Mouse (Mus musculus): ENCODE measurements at regions not wholly inside any gene's neighbourhood (a gene's known extent, or its start where the extent isn't known, plus 50 kb on each side); places are given as distances from the start of the nearest gene placed in this dataset.
A peak's percentile ranks its signal among the peaks of the same experiment; 100 is the strongest.

GRCm38 (mm10) chr16:76667046-76667445 is 293.4 kb upstream of the Nrip1 start:
- no peak for ATAC-seq
- no peak for DNase-seq (ENCODE audit: low spot score)

GRCm38 (mm10) chr16:76655106-76655505 is 281.5 kb upstream of the Nrip1 start:
- WGBS = 40% methylated on average over 3 of the region's 3 CpGs
- Histone ChIP-seq H3K9ac (ENCODE audit: low read length) (no peak overlapping the region), H3K27ac (ENCODE audit: low read depth, low read length) (no peak overlapping the region), H3K36me3 (ENCODE audit: control insufficient read depth, insufficient read depth, low read length) (no peaks in the 10 kb centered on the region), H3K9me3 (replicated peaks; ENCODE audit: control insufficient read depth, low read length) (no peaks in the 10 kb centered on the region), H3K27me3 (replicated peaks; ENCODE audit: control insufficient read depth, insufficient read depth, low read length) (no peaks in the 10 kb centered on the region), H3K4me2 (ENCODE audit: low read length) (no peak overlapping the region), H3K4me3 (ENCODE audit: low read depth, low read length) (no peak overlapping the region), H3K4me1 (ENCODE audit: control insufficient read depth, insufficient read depth, low read length) (no peaks in the 10 kb centered on the region)
- DNase-seq (ENCODE audit: low spot score) = no peak
- no peak for ATAC-seq

More at GRCm38 (mm10) chr16:76667046-76667445, 293.4 kb upstream of the Nrip1 start:
- 68% methylated on average over 3 of the region's 3 CpGs for WGBS
- Histone ChIP-seq H3K4me3 (ENCODE audit: low read depth, low read length) (no peak overlapping the region), H3K27ac (ENCODE audit: low read depth, low read length) (no peak overlapping the region), H3K9me3 (replicated peaks; ENCODE audit: control insufficient read depth, low read length) (no peaks in the 10 kb centered on the region), H3K4me2 (ENCODE audit: low read length) (no peak overlapping the region), H3K27me3 (replicated peaks; ENCODE audit: control insufficient read depth, insufficient read depth, low read length) (no peaks in the 10 kb centered on the region), H3K4me1 (ENCODE audit: control insufficient read depth, insufficient read depth, low read length) (no peaks in the 10 kb centered on the region), H3K9ac (ENCODE audit: low read length) (no peak overlapping the region), H3K36me3 (ENCODE audit: control insufficient read depth, insufficient read depth, low read length) (no peaks in the 10 kb centered on the region)

GRCm38 (mm10) chr16:76644281-76644680 is 270.7 kb upstream of the Nrip1 start:
- H3K36me3 ChIP-seq (ENCODE audit: control insufficient read depth, insufficient read depth, low read length) = no peaks in the 10 kb centered on the region
- no peak overlapping the region for H3K4me2 ChIP-seq (ENCODE audit: low read length)
- H3K4me3 ChIP-seq (ENCODE audit: low read depth, low read length) = no peak overlapping the region
- no peak overlapping the region for H3K9ac ChIP-seq (ENCODE audit: low read length)
- no peaks in the 10 kb centered on the region for H3K9me3 ChIP-seq (replicated peaks; ENCODE audit: control insufficient read depth, low read length)
- no peaks in the 10 kb centered on the region for H3K4me1 ChIP-seq (ENCODE audit: control insufficient read depth, insufficient read depth, low read length)
- no peaks in the 10 kb centered on the region for H3K27me3 ChIP-seq (replicated peaks; ENCODE audit: control insufficient read depth, insufficient read depth, low read length)
- 91% methylated on average over 6 of the region's 6 CpGs for whole genome bisulfite sequencing
- DNase-seq (ENCODE audit: low spot score) (no peak), ATAC-seq (no peak)
- H3K27ac ChIP-seq (ENCODE audit: low read depth, low read length) = no peak overlapping the region

GRCm38 (mm10) chr16:76643801-76644200 is 270.2 kb upstream of the Nrip1 start:
- Histone ChIP-seq H3K27ac (ENCODE audit: low read depth, low read length) (no peak overlapping the region), H3K27me3 (replicated peaks; ENCODE audit: control insufficient read depth, insufficient read depth, low read length) (no peaks in the 10 kb centered on the region), H3K4me2 (ENCODE audit: low read length) (no peak overlapping the region), H3K4me3 (ENCODE audit: low read depth, low read length) (no peak overlapping the region), H3K9ac (ENCODE audit: low read length) (no peak overlapping the region), H3K36me3 (ENCODE audit: control insufficient read depth, insufficient read depth, low read length) (no peaks in the 10 kb centered on the region), H3K4me1 (ENCODE audit: control insufficient read depth, insufficient read depth, low read length) (no peaks in the 10 kb centered on the region), H3K9me3 (replicated peaks; ENCODE audit: control insufficient read depth, low read length) (no peaks in the 10 kb centered on the region)
- no peak for ATAC-seq
- 95% methylated on average over 9 of the region's 9 CpGs for WGBS
- no peak for DNase-seq (ENCODE audit: low spot score)

GRCm38 (mm10) chr16:76635169-76635568 is 261.5 kb upstream of the Nrip1 start:
- DNase-seq (ENCODE audit: low spot score) (no peak), ATAC-seq (no peak)
- Histone ChIP-seq H3K4me1 (ENCODE audit: control insufficient read depth, insufficient read depth, low read length) (no peaks in the 10 kb centered on the region), H3K4me3 (ENCODE audit: low read depth, low read length) (no peak overlapping the region), H3K36me3 (ENCODE audit: control insufficient read depth, insufficient read depth, low read length) (no peaks in the 10 kb centered on the region), H3K9me3 (replicated peaks; ENCODE audit: control insufficient read depth, low read length) (no peaks in the 10 kb centered on the region), H3K9ac (ENCODE audit: low read length) (no peak overlapping the region), H3K27me3 (replicated peaks; ENCODE audit: control insufficient read depth, insufficient read depth, low read length) (no peaks in the 10 kb centered on the region), H3K27ac (ENCODE audit: low read depth, low read length) (no peak overlapping the region), H3K4me2 (ENCODE audit: low read length) (no peak overlapping the region)
- WGBS = 88% methylated on average over 9 of the region's 9 CpGs

- WGBS = 77% methylated on average over 4 of the region's 4 CpGs
- Histone ChIP-seq H3K36me3 (ENCODE audit: control insufficient read depth, insufficient read depth, low read length) (no peaks in the 10 kb centered on the region), H3K4me3 (ENCODE audit: low read depth, low read length) (no peak overlapping the region), H3K4me1 (ENCODE audit: control insufficient read depth, insufficient read depth, low read length) (no peaks in the 10 kb centered on the region), H3K9me3 (replicated peaks; ENCODE audit: control insufficient read depth, low read length) (no peaks in the 10 kb centered on the region), H3K27me3 (replicated peaks; ENCODE audit: control insufficient read depth, insufficient read depth, low read length) (no peaks in the 10 kb centered on the region), H3K4me2 (ENCODE audit: low read length) (no peak overlapping the region), H3K9ac (ENCODE audit: low read length) (no peak overlapping the region), H3K27ac (ENCODE audit: low read depth, low read length) (no peak overlapping the region)
- DNase-seq (ENCODE audit: low spot score) = peak; percentile 60
- ATAC-seq = peak; percentile 54; the same call in 1 of the 2 replicates
Measured at GRCm38 (mm10) chr16:76634196-76634698, 260.6 kb upstream of the Nrip1 start.

GRCm38 (mm10) chr16:76626142-76626541 is 252.5 kb upstream of the Nrip1 start:
- H3K4me2 ChIP-seq (ENCODE audit: low read length) = no peak overlapping the region
- no peak overlapping the region for H3K27ac ChIP-seq (ENCODE audit: low read depth, low read length)
- no peaks in the 10 kb centered on the region for H3K4me1 ChIP-seq (ENCODE audit: control insufficient read depth, insufficient read depth, low read length)
- no peaks in the 10 kb centered on the region for H3K9me3 ChIP-seq (replicated peaks; ENCODE audit: control insufficient read depth, low read length)
- H3K27me3 ChIP-seq (replicated peaks; ENCODE audit: control insufficient read depth, insufficient read depth, low read length) = no peaks in the 10 kb centered on the region
- no peak overlapping the region for H3K9ac ChIP-seq (ENCODE audit: low read length)
- WGBS = 63% methylated on average over 4 of the region's 4 CpGs
- no peaks in the 10 kb centered on the region for H3K36me3 ChIP-seq (ENCODE audit: control insufficient read depth, insufficient read depth, low read length)
- ATAC-seq (no peak), DNase-seq (ENCODE audit: low spot score) (no peak)
- H3K4me3 ChIP-seq (ENCODE audit: low read depth, low read length) = no peak overlapping the region

GRCm38 (mm10) chr16:76621715-76622114 is 248.1 kb upstream of the Nrip1 start:
- 55% methylated on average over 8 of the region's 8 CpGs for WGBS
- ATAC-seq = no peak
- no peaks in the 10 kb centered on the region for H3K27me3 ChIP-seq (replicated peaks; ENCODE audit: control insufficient read depth, insufficient read depth, low read length)
- H3K36me3 ChIP-seq (ENCODE audit: control insufficient read depth, insufficient read depth, low read length) = no peaks in the 10 kb centered on the region
- no peak overlapping the region for H3K9ac ChIP-seq (ENCODE audit: low read length)
- H3K4me1 ChIP-seq (ENCODE audit: control insufficient read depth, insufficient read depth, low read length) = no peaks in the 10 kb centered on the region
- DNase-seq (ENCODE audit: low spot score) = peak; percentile 14
- no peak overlapping the region for H3K4me3 ChIP-seq (ENCODE audit: low read depth, low read length)
- H3K9me3 ChIP-seq (replicated peaks; ENCODE audit: control insufficient read depth, low read length) = no peaks in the 10 kb centered on the region
- no peak overlapping the region for H3K4me2 ChIP-seq (ENCODE audit: low read length)
- no peak overlapping the region for H3K27ac ChIP-seq (ENCODE audit: low read depth, low read length)

GRCm38 (mm10) chr16:76618295-76618694 is 244.7 kb upstream of the Nrip1 start:
- Histone ChIP-seq H3K27me3 (replicated peaks; ENCODE audit: control insufficient read depth, insufficient read depth, low read length) (no peaks in the 10 kb centered on the region), H3K9me3 (replicated peaks; ENCODE audit: control insufficient read depth, low read length) (no peaks in the 10 kb centered on the region), H3K9ac (ENCODE audit: low read length) (no peak overlapping the region), H3K4me2 (ENCODE audit: low read length) (no peak overlapping the region), H3K4me3 (ENCODE audit: low read depth, low read length) (no peak overlapping the region), H3K27ac (ENCODE audit: low read depth, low read length) (no peak overlapping the region), H3K4me1 (ENCODE audit: control insufficient read depth, insufficient read depth, low read length) (no peaks in the 10 kb centered on the region), H3K36me3 (ENCODE audit: control insufficient read depth, insufficient read depth, low read length) (no peaks in the 10 kb centered on the region)
- ATAC-seq (no peak), DNase-seq (ENCODE audit: low spot score) (no peak)
- WGBS = 88% methylated on average over 7 of the region's 7 CpGs

Measured in forebrain, embryonic 14.5 days (tissue).